Mouse (Mus musculus): ENCODE results near the gene BC052040.

- TF ChIP-seq CTCF (IDR thresholded peaks at IDR 0.05) (no peak), EP300 (IDR thresholded peaks at IDR 0.05; ENCODE audit: insufficient read depth, low read depth, low read length) (no peak), POLR2A (IDR thresholded peaks at IDR 0.05; ENCODE audit: insufficient read depth, low read depth, low read length) (no peak)
Observed at GRCm38 (mm10) chr2:115590602-115591001, 9.1 kb downstream of the BC052040 start.

Data from heart, adult 2 months (tissue).